Mouse (Mus musculus): ENCODE measurements around the gene Vill. TPM values are rescaled to one million over a fixed set of nuclear protein-coding genes. Genes with fewer than 3 reads are reported as not detected.

Gene Vill
- total RNA-seq, 2 experiments from 2014 or later = 0.71 to 1.3 TPM

DNA sequence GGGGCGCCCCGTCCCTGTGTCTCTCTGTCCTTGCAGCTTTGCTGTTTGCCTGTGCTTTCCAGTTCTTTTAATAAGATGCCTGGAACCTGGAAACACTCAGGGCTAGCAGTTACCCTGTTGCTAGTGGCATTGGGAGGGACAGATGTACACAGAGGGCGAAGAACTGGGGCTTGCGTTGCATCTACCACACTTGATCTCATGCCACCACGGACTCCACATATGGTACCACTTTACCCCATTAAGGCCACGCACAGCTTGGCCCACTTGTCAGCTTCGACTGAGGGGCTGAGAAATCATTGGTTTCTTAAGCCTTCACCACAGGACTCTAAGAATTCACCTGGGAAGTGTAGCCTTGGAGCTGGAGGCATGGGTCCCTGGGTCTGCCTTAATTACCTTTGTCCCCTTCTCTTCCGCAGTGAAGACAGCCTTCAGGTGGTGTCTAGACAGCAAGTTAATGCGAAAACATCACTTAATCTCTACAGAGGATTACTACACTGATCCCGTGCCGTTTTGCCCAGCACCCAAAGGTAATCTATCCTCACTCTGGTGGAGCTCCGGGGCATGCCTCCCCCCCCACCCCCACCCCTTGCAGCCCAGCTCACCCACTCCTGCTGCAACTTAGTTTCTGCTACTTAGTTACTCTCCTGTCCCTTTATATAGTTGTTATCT, 57.2 kb downstream of the Vill start:
- DNase-seq (ENCODE audit: low spot score in 2 of 2) = no peak

DNA sequence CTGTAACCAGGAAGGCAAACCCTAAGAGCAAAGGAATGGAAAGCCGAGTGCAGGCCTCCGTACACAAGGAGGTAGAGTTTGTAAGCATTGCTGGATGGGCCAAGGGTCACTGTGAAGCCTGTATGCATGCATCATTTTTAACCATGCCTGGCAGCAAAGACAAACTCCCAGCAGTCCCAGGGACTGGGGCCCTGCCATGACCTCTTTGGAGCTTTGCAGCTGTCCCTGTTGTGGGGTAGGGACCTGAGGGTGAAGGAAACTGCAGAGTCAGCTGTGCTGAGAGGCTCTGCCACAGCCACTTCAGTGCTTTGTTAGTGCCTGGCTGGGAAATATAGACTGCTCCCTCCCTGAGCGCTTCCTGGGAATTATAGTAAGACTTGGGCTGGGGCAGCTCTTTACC, 58.1 kb downstream of the Vill start:
- no peak for DNase-seq (ENCODE audit: low spot score in 2 of 2)

DNA sequence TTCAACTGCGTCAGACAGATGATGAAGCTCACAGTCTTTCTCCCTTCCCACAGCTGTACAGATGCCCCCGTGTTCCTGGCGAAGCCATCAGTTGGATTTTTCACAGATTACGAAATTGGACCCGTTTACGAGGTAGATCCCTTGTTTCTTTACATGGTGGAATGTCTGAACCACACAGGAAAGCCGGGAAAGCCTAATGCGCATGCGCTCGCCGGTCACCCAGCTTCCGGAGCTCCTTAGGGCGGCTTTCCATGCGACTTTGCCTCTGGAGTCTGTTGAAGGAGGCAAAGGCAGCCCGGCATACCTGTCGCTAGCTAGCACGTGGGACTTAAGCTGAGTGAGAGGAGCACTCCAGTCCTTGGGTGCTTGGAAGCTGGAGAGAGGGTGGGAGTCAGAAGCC, 62.3 kb downstream of the Vill start:
- DNase-seq (ENCODE audit: low spot score in 2 of 2) = no peak

DNA sequence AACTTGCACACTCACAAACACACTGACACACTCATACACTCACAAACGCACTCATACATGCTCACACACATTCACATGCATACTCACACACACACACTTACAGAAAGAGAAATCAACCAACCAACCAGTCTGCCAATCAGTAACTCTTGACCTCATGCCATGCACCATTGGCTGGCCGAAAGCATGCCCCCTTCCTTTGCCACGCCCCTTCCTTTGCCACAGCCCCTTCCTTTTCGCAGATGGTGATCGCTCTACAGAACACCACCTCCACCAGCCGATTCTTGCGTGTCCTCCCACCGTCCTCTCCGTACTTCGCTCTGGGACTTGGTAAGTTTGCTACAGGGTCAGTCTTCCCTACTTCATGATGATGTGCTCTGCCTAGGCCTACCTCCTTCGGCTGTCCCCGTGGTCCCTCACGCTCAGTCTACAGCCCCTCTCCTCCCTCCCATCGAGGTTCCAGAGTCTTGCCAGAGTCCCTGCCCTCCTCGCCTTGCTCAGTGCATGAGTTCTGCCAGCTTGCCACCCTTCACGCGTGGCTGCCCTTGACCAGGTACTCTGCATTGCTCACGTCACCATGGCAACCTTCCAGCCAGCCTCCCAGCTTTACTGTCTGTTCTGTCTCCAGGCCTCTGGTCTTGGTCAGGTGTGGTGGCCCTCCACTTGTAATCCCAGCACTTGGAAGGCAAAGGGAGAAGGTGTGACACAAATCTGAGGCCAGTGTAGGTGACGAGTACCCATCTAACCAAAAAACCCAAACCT, 67.0 kb downstream of the Vill start:
- DNase-seq (ENCODE audit: low spot score in 2 of 2) = no peak

DNA sequence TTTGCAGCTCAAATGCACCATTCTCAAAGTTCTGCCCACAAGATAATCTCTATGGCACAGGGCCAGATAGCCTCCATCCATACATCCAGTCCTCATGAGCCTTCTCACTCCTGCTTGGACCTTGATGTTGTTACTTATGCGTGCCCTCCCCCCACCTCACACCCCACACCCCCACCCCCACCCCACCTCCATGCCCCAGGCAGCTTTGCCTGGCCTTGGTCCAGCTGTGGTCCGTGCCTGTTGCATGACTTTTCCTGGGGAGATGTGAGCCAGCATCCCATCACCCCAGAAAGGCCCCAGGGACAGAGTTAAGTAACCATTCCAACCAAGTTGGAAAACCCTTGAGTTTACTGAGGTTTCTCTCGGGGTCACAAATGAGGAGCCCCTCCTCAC, 67.6 kb downstream of the Vill start:
- no peak for DNase-seq (ENCODE audit: low spot score in 2 of 2)

Small RNAs within 50 kb of the gene (microRNA-seq; reads per million reads assigned to microRNA genes)
- gene Mir26a-1 = 6.7 to 7.6 reads per million in 2 experiments

Other genes starting within 250 kb of the Vill start
- 10 to 100 TPM; 25.1 to 27.1 TPM for gene Ctdspl, start 126.3 kb upstream of the Vill start, total RNA-seq (2021)
- gene Plcd1, start 40.7 kb downstream of the Vill start, total RNA-seq (2021) = 1 to 10 TPM; 8.4 to 9.1 TPM
- 1 to 10 TPM; 2.8 to 3.3 TPM for gene Dlec1, start 49.7 kb downstream of the Vill start, total RNA-seq (2021)
- gene Acaa1b, start 104.3 kb downstream of the Vill start, total RNA-seq (2021) = 1 to 10 TPM; 1.1 TPM
- gene Gm47289, start 106.4 kb downstream of the Vill start, total RNA-seq (2021) = not detected
- not detected for gene Slc22a13, start 156.3 kb downstream of the Vill start, total RNA-seq (2021)